ENCODE assay signal across 8 mouse cellular contexts in genomic region chr9:123504325-123504724, GRCm38 (mm10). TPM values are rescaled to one million over a fixed set of nuclear protein-coding genes. Genes with fewer than 3 reads are reported as not detected.
DNase-seq lines count a peak whose midpoint lies in the region; ATAC-seq lines count a peak whose summit lies in the region.

No protein-coding gene starts in this region.

- WGBS in kidney, embryonic 14.5 days, result 14% methylated on average over 2 of the region's 2 CpGs
- WGBS in lung, embryonic 16.5 days, result 13% methylated on average over 2 of the region's 2 CpGs

- peaks cover 17% of the 10 kb centered on the region for H3K36me3 ChIP-seq in kidney, embryonic 14.5 days (ENCODE audit: control insufficient read depth, insufficient read depth, low read length)
- H3K36me3 ChIP-seq in lung, embryonic 16.5 days (ENCODE audit: control insufficient read depth, insufficient read depth, low read length), result peaks cover 14% of the 10 kb centered on the region

- H3K4me3 ChIP-seq in kidney, embryonic 14.5 days (ENCODE audit: low read length), result no peak overlapping the region
- H3K4me3 ChIP-seq in lung, embryonic 16.5 days (ENCODE audit: low read length), result no peak overlapping the region

- ATAC-seq in CD4-positive, CD25-positive, alpha-beta regulatory T cell, adult 4 months, result peak; percentile 94
- ATAC-seq in common myeloid progenitor, adult 5-6 weeks (replicated peaks; ENCODE audit: low read depth, poor library complexity, severe bottlenecking), result peak; percentile 89
- ATAC-seq in granulocyte monocyte progenitor cell, adult 5-6 weeks (replicated peaks; ENCODE audit: poor library complexity, severe bottlenecking), result peak; percentile 95
- ATAC-seq in kidney, embryonic 14.5 days (ENCODE audit: low FRiP score, low TSS enrichment), result peak; percentile 78; the same call in 1 of the 2 replicates
- ATAC-seq in lung, embryonic 16.5 days (ENCODE audit: low read depth), result peak; percentile 27; the same call in 1 of the 2 replicates

- no peaks in the 10 kb centered on the region for H3K27me3 ChIP-seq in kidney, embryonic 14.5 days (ENCODE audit: control insufficient read depth, insufficient read depth, low read length)
- no peaks in the 10 kb centered on the region for H3K27me3 ChIP-seq in lung, embryonic 16.5 days (ENCODE audit: control insufficient read depth, insufficient read depth, low read depth, low read length)

- H3K27ac ChIP-seq in kidney, embryonic 14.5 days (ENCODE audit: low read depth, low read length), result no peak overlapping the region
- no peak overlapping the region for H3K27ac ChIP-seq in lung, embryonic 16.5 days (ENCODE audit: low read length)

- H3K9me3 ChIP-seq in kidney, embryonic 14.5 days (ENCODE audit: control insufficient read depth, low read length), result no peaks in the 10 kb centered on the region
- H3K9me3 ChIP-seq in lung, embryonic 16.5 days (ENCODE audit: control insufficient read depth, low read length), result no peaks in the 10 kb centered on the region

- H3K4me2 ChIP-seq in kidney, embryonic 14.5 days (replicated peaks; ENCODE audit: low read depth, low read length), result no peak overlapping the region
- no peak overlapping the region for H3K4me2 ChIP-seq in lung, embryonic 16.5 days (ENCODE audit: low read depth, low read length)

- H3K4me1 ChIP-seq in kidney, embryonic 14.5 days (ENCODE audit: control insufficient read depth, insufficient read depth, low read length), result no peaks in the 10 kb centered on the region
- peaks cover 31% of the 10 kb centered on the region for H3K4me1 ChIP-seq in lung, embryonic 16.5 days (replicated peaks; ENCODE audit: control insufficient read depth, insufficient read depth, low read length)

- H3K9ac ChIP-seq in kidney, embryonic 14.5 days (ENCODE audit: low read depth, low read length), result no peak overlapping the region
- no peak overlapping the region for H3K9ac ChIP-seq in lung, embryonic 16.5 days (ENCODE audit: low read length)

- peak; percentile 74 for DNase-seq in T-cell, adult 2 months (ENCODE audit: low spot score)
- peak; percentile 75 for DNase-seq in skeletal muscle tissue, adult 2 months (ENCODE audit: low read depth, low spot score)
- DNase-seq in urinary bladder, postnatal 10 days (ENCODE audit: low spot score), result no peak

RNA-seq across cellular contexts. Expression of gene Sacm1l, which starts 25.2 kb away (rescaled TPM):
- 10 to 100 TPM; 46.0 to 55.2 TPM for polyA plus RNA-seq in CD4-positive, CD25-positive, alpha-beta regulatory T cell, adult 4 months (2017; shearing (Covaris generic))
- total RNA-seq in common myeloid progenitor, adult 5-6 weeks (2017), result 45.9 and 53.1 TPM in 2 replicates
- 25.8 and 32.2 TPM in 2 replicates for total RNA-seq in granulocyte monocyte progenitor cell, adult 5-6 weeks (2014; fragmentation: Nextera tagmentation)
- total RNA-seq in granulocyte monocyte progenitor cell, adult 5-6 weeks (2017), result 32.8 and 42.3 TPM in 2 replicates
- polyA plus RNA-seq in kidney, embryonic 14.5 days (2014; fragmentation: Nextera tagmentation; extraction: Ambion mirVana), result 37.5 and 56.3 TPM in 2 replicates
- polyA plus RNA-seq in lung, embryonic 16.5 days (2015; fragmentation: Nextera tagmentation; extraction: Ambion mirVana), result 57.9 and 58.1 TPM in 2 replicates

RNA-seq across cellular contexts. Expression of gene Limd1, which starts 25.8 kb away (rescaled TPM):
- 10 to 100 TPM; 37.6 to 41.0 TPM for polyA plus RNA-seq in CD4-positive, CD25-positive, alpha-beta regulatory T cell, adult 4 months (2017; shearing (Covaris generic))
- 21.6 and 30.0 TPM in 2 replicates for total RNA-seq in common myeloid progenitor, adult 5-6 weeks (2017)
- 26.3 and 29.8 TPM in 2 replicates for total RNA-seq in granulocyte monocyte progenitor cell, adult 5-6 weeks (2014; fragmentation: Nextera tagmentation)
- total RNA-seq in granulocyte monocyte progenitor cell, adult 5-6 weeks (2017), result 24.4 and 26.2 TPM in 2 replicates
- 36.7 and 55.9 TPM in 2 replicates for polyA plus RNA-seq in kidney, embryonic 14.5 days (2014; fragmentation: Nextera tagmentation; extraction: Ambion mirVana)
- polyA plus RNA-seq in lung, embryonic 16.5 days (2015; fragmentation: Nextera tagmentation; extraction: Ambion mirVana), result 57.3 and 61.5 TPM in 2 replicates

Comparison
In these comparisons a context has a peak if more than half of its experiments do, and no peak if none do; other contexts are left out.
1. ATAC-seq: peak in every context shown above with its lines; median percentile 95 in granulocyte monocyte progenitor cell, adult 5-6 weeks; 94 in CD4-positive, CD25-positive, alpha-beta regulatory T cell, adult 4 months; 89 in common myeloid progenitor, adult 5-6 weeks; 78 in kidney, embryonic 14.5 days; 27 in lung, embryonic 16.5 days.